Mouse (Mus musculus): ENCODE data around the gene Fzd4.

GRCm38 (mm10) chr7:89441291-89441690 lies 37.1 kb downstream of the Fzd4 start:
- TF ChIP-seq CTCF (IDR thresholded peaks at IDR 0.05; ENCODE audit: borderline replicate concordance, insufficient read depth, low read length) (no peak), POLR2A (IDR thresholded peaks at IDR 0.05; ENCODE audit: low read depth, low read length) (no peak)
